Mouse (Mus musculus) E14TG2a.4 (cell line): ENCODE results near the gene Angel1.

Experiments used
- CTCF ChIP-seq: conservative IDR thresholded peaks from 2 replicates; pipeline ENCODE4 v1.5.1; 2014; ENCODE audit warnings: low read length
- NANOG ChIP-seq: IDR thresholded peaks from 2 replicates; pipeline ENCODE4 v1.6.1; 2014; ENCODE audit warnings: borderline replicate concordance, low read length, mixed read lengths

DNA sequence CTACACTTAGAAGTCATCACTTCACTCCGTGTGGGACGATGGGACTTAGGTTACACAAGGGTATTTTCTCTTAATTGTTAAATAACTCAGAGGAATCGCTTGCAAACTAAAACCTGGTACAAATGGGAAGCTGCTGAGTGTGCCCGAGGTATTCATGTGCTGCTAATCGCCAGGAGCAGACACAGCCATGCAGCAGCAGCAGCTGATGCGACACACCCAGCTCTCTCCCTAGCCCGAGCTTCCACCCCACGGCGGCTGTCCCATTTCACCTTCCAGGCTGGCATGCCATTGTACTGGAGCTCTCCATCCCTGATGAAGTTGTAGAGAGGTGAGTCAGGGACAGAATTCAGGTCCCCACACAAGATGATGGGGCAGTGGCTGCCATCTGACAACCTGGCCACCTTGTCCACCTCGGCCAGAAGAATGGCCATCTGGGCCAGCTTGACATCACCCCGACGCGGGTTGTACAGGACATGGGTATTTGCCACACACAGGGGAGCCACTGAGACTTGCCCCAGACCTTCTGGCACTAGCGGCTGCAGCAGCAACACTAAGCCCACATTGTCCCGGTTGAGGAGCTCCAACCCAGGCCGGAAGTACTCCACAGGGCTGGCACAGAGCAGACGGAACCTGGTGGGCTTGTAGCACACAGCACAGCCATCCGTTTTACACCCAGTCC, 6.2 kb downstream of the Angel1 start:
- TF ChIP-seq CTCF (no peak), NANOG (no peak)
